Mouse (Mus musculus) midbrain, embryonic 10.5 days (tissue): ENCODE results near the gene Il3. TPM values are rescaled to one million over a fixed set of nuclear protein-coding genes. Genes with fewer than 3 reads are reported as not detected.

Experiments used
- DNase-seq: peaks from one replicate; pipeline ENCODE4 v3.0.0-alpha.2; 2017; ENCODE audit warnings: low spot score
- H3K27ac ChIP-seq: fragments of 300-500 bp; sonication (generic); replicated peaks from 2 replicates; pipeline ENCODE4 v1.5.1; 2016; ENCODE audit warnings: mild to moderate bottlenecking
- H3K27me3 ChIP-seq: fragments of 300-500 bp; sonication (generic); 2 replicates; pipeline ENCODE4 v1.6.1; 2016; ENCODE audit warnings: low read depth, mild to moderate bottlenecking; ENCODE audit not compliant: poor library complexity, severe bottlenecking
- H3K36me3 ChIP-seq: fragments of 300-500 bp; sonication (generic); 2 replicates; pipeline ENCODE4 v1.6.1; 2016; ENCODE audit warnings: mild to moderate bottlenecking, moderate library complexity
- H3K4me1 ChIP-seq: fragments of 300-500 bp; sonication (generic); 2 replicates; pipeline ENCODE4 v1.6.1; 2016
- H3K4me3 ChIP-seq: fragments of 300-500 bp; sonication (generic); 2 replicates; pipeline ENCODE4 v1.5.1; 2016; ENCODE audit warnings: mild to moderate bottlenecking, moderate library complexity
- H3K9me3 ChIP-seq: fragments of 300-500 bp; sonication (generic); replicated peaks from 2 replicates; pipeline ENCODE4 v1.6.1; 2016; ENCODE audit warnings: mild to moderate bottlenecking
- WGBS: fragments of 180-500 bp; shearing (Covaris S2); methylation state at CpG from one replicate; pipeline ENCODE4 v1.1.7; 2016; 5-methylcytosine and 5-hydroxymethylcytosine counted together
- polyA plus RNA-seq: library from polyadenylated mRNA; unstranded; fragments of >200 nt; fragmentation: Nextera tagmentation; extraction: Ambion mirVana; gene quantifications from 2 replicates; pipeline ENCODE4 v1.2.1, GENCODE M21; 2016

Gene Il3
- not detected in 2 replicates for polyA plus RNA-seq

DNA sequence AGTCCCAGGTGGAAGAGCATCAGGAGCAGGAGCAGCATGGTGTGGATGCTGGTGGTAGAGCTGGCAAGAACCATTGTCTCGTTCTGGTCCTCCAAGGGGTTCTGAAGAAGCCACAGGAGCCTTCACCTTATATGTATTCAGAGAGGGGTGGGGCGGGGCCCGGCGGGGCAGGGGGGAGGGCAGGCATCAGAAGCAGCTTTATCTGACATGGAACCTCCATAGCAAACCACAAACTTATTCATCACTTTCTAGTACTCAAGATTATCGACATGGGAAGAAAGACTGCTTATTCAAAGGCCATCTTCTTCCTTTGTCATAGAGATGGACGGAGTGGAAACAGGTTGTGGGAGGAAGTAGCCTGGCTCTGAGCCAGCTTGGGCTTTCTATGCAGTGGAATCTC, at the start of gene Il3:
TSS of gene Il3 (minus strand) at position 101 of the 400 bp plus-strand sequence.
- Histone ChIP-seq H3K4me1 (no peaks in the 10 kb centered on the region), H3K27ac (no peak within 1 kb of the TSS), H3K9me3 (no peaks in the 10 kb centered on the region), H3K4me3 (no peak within 1 kb of the TSS), H3K27me3 (no peaks in the 10 kb centered on the region), H3K36me3 (no peaks in the 10 kb centered on the region)
- 85% methylated on average over 6 of the region's 6 CpGs for WGBS
- DNase-seq, result no peak

DNA sequence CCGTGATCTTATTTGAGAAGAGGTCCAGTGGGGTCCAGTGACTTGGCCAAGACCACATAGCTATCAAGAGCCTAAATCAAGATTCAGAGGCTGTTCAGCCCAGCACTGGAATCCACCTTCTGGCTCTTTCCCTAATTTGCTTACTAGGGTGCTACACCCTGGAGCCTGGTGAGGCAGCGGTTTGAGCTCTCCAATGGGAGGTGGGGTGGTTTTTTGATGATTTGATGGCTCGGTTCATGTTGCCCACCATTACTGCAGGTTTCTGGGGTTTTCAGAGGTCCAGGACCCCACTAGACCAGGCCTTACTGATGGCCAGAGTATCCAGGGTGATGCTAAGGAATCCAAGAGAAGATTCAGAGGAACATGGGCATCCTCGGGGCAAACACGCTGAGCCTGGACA, 48.3 kb upstream of the Il3 start:
- H3K27ac ChIP-seq, result peak overlapping the region; percentile 81
- no peaks in the 10 kb centered on the region for H3K27me3 ChIP-seq
- H3K9me3 ChIP-seq, result no peaks in the 10 kb centered on the region
- H3K4me3 ChIP-seq, result no peak overlapping the region
- peaks cover 7% of the 10 kb centered on the region; the same call in 1 of the 2 replicates for H3K36me3 ChIP-seq
- H3K4me1 ChIP-seq, result peaks cover 54% of the 10 kb centered on the region
- no peak for DNase-seq
- 89% methylated on average over 5 of the region's 5 CpGs for WGBS

DNA sequence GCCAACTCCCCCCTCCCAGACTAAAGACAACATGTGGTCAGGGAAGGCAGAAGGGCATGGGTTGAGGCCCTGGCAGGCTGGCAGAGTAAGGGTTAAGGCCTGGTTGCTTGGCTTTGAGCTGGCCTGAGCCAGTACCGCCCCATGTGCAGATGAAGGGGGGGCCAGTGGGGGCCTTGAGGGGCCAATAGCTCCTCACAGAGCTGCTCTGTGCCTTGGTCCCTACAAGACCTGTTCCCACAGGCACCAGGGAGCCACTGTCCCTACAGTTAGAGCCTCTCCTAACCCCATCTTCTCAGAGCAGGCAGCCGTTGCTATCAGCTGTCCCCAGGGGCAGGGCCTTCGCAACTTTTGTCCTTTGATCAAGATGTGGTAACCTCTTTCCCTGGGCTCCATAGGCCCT, 47.7 kb upstream of the Il3 start:
- 0 out of 2 replicates have a peak, but pooled peaks cover under 1% of the 10 kb centered on the region for H3K36me3 ChIP-seq
- H3K27me3 ChIP-seq, result no peaks in the 10 kb centered on the region
- peak; percentile 38 for DNase-seq
- no peaks in the 10 kb centered on the region for H3K9me3 ChIP-seq
- peak overlapping the region; percentile 20; the same call in 1 of the 2 replicates for H3K4me3 ChIP-seq
- 22% methylated on average over 3 of the region's 3 CpGs for WGBS
- peaks cover 59% of the 10 kb centered on the region for H3K4me1 ChIP-seq
- peak overlapping the region; percentile 81 for H3K27ac ChIP-seq

DNA sequence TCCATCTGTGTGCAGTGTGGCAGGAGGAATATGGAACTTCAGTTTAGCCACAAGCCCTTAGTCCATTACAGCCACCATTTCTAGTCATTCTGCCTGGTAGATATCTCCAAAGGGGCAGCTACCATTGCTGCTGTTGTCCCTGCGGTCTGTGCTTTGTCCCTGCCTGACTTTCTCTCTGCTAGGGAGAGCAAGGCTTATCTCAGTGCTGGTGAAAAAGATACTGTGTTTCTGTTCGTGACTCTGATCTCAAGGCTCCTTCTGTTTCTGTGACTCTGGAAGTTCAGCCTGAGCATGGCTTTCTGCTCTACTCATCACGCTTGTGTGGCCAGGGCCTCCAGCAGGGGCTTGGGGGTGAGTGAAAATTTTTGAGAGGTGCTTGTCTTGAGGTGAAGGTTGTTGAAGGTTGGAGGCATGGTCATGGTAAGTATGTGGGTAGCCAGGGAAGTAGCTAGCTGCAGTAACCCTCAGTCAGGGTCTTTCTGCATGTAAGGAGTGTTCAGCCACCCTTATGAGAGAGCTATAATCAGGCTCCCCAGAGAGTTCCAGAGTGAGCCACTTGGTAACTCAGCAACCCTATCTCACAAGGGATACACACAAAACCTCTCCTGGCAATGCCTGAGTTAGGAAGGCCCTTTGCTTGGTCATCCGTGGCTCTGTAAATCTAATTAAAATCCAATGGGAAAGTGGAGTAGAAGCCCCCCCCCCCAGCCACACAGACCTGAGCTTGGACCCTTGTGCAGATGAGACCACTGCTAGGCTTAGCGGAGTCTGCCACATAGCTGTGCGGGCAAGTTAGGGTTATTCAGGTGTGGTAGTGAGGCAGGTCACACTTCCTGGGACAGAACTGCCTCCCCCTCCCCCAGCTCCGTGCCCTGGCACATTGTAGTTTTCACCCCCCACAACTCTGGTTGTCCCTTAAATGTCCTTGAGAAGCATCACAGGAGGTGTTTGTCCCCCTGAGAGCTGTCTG, 46.6 kb upstream of the Il3 start:
- 64% methylated on average over 7 of the region's 7 CpGs for WGBS
- no peaks in the 10 kb centered on the region for H3K27me3 ChIP-seq
- H3K36me3 ChIP-seq, result no peaks in the 10 kb centered on the region
- H3K9me3 ChIP-seq, result no peaks in the 10 kb centered on the region
- DNase-seq, result no peak
- peak overlapping the region; percentile 81 for H3K27ac ChIP-seq
- no peak overlapping the region for H3K4me3 ChIP-seq
- H3K4me1 ChIP-seq, result peaks cover 59% of the 10 kb centered on the region

DNA sequence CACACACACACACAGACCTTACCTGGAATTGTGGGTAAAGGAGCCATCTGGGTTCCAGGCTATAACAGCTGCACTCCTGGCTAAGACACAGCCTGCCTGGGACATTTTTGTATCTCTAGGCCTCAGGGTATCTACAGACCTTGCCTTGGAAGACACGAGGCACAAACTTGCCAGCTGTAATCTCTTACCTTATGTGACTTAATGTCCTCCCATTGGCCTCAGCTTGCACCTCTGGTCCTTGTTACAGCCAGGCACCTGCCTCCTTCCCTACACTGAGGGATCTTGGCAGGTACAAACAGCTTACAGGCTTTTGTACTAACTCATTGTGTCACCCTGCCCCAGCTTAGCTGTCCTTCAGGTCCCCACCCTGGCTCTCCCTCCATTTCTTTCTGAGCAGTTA, 45.5 kb upstream of the Il3 start:
- Histone ChIP-seq H3K9me3 (no peaks in the 10 kb centered on the region), H3K4me1 (peaks cover 59% of the 10 kb centered on the region), H3K27ac (peak overlapping the region; percentile 81), H3K36me3 (no peaks in the 10 kb centered on the region), H3K4me3 (no peak overlapping the region), H3K27me3 (no peaks in the 10 kb centered on the region)
- WGBS, result 43% methylated on average over 1 of the region's 1 CpGs
- DNase-seq, result no peak

DNA sequence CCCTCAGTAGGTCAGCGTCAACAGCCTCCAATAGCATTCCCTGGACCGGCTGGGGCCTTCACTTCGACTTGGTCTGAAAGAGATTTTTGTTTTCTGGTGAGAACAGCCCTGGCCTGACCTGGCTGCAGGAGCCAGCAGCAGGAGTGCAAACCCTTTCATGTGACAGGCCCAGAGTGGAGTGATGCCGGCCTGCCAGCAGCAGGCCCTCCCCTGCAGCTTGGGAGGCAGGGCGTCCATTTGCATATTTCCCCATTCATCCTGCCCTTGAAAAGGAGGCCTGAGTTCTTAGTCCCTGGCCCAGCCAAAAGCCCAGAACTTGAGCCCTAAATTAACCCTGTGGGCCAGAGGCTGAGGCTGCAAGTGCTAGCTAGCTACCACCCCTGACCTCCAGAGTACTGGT, 44.9 kb upstream of the Il3 start:
- peak; percentile 76 for DNase-seq
- 5% methylated on average over 5 of the region's 5 CpGs for WGBS
- Histone ChIP-seq H3K4me3 (peak overlapping the region; percentile 16; the same call in 1 of the 2 replicates), H3K9me3 (no peaks in the 10 kb centered on the region), H3K27me3 (no peaks in the 10 kb centered on the region), H3K36me3 (no peaks in the 10 kb centered on the region), H3K27ac (peak overlapping the region; percentile 81), H3K4me1 (peaks cover 65% of the 10 kb centered on the region)

DNA sequence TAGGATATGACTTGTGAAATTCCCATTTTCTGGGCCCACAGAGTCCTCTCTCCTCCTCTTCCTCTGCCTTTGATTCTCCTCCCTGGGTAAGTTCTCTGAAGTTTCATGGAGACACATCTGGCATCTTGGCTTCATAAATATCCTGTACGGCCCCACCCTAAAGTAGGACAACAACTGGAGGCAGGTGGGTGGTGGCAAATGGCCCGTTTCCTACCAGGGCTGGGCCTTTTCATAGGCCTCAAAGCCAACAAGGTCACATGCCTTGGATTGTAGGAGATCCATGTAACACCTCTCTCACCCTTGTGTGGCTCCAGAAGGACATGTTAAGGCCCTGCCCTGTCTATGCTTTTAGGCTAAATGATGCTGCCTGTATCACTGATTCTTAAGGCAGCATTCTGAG, 43.5 kb upstream of the Il3 start:
- Histone ChIP-seq H3K4me3 (no peak overlapping the region), H3K36me3 (no peaks in the 10 kb centered on the region), H3K4me1 (peaks cover 77% of the 10 kb centered on the region), H3K27me3 (no peaks in the 10 kb centered on the region), H3K27ac (peak overlapping the region; percentile 81), H3K9me3 (no peaks in the 10 kb centered on the region)
- no peak for DNase-seq
- 82% methylated on average over 2 of the region's 2 CpGs for WGBS

DNA sequence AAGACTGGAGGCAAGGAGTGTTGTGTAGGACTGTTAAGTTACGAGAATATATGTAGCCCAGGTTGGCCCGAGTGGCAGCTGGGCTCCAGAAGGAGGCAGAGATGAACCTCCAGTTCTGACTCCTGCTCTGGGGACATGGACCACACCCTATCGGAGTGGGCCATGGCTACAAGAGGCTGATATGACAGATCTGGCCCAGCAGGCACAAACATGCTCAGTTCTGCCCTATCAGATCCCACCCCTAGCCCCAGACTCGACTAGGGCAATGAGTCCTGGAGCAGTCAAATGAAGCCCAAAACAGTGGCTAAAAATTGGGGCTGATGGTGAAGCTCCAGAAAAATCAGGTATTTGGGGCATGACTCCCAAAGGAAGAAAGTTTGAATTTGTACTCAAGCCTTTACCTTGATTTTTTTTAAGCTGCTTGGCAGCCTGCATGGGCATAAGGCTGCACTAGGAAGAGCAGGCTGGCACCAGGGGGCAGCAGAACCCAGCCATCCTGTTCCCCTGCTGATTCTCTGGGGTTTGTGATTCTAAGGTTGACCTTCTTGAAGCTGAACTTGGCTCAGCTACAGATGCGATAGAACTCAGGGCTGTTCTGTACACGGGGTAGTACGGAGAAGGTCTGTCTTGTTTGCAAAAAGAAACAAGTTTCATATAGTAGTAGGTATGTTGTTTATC, 40.2 kb upstream of the Il3 start:
- Histone ChIP-seq H3K4me1 (peaks cover 69% of the 10 kb centered on the region), H3K27ac (no peak overlapping the region), H3K27me3 (peaks cover 5% of the 10 kb centered on the region), H3K4me3 (no peak overlapping the region), H3K36me3 (no peaks in the 10 kb centered on the region), H3K9me3 (no peaks in the 10 kb centered on the region)
- 80% methylated on average over 7 of the region's 7 CpGs for WGBS
- DNase-seq, result no peak

DNA sequence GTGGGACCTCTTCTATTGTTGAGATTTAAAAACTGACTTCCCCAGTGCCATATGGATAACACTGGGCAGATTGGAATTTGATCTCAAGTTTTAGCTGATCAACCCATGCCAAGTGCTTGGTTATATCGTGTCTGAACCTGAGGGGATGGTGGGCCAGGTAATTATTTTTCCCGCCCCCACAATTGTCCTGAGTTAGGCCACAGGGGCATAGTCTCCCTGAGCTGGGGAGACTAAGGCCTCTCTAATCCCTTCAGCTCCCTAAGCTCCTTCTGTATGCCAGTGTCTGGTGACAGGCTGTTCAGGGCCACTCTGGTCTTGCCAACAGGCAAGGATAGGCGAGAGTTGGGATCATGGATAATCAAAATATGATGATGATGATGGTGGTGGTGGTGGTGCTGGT, 38.3 kb upstream of the Il3 start:
- peak overlapping the region; percentile 95 for H3K27ac ChIP-seq
- peaks cover 49% of the 10 kb centered on the region for H3K4me1 ChIP-seq
- DNase-seq, result no peak
- H3K27me3 ChIP-seq, result peaks cover 12% of the 10 kb centered on the region
- peak overlapping the region; percentile 90 for H3K4me3 ChIP-seq
- H3K9me3 ChIP-seq, result no peaks in the 10 kb centered on the region
- WGBS, result 55% methylated on average over 3 of the region's 3 CpGs
- no peaks in the 10 kb centered on the region for H3K36me3 ChIP-seq

DNA sequence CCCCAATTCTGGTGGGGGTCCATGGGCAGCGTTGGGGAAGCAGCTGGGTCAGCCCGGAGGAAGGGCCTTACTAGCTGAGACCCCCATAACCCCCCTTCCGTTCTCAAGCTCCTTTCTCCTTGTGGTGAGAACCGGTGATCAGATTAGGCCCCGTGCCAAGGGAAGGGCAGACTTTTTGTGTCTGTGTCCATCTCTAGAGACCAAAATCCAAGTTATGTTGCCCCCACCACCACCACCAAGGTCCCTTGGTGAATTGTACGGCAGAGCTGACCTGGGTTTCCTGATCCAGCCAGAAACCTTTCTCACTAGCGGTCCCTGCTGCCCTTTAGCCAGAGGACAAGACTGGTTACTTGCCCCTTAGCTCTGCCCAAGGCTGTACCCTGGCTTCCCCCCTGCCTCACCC, 37.4 kb upstream of the Il3 start:
- peak overlapping the region; percentile 95 for H3K27ac ChIP-seq
- H3K4me3 ChIP-seq, result peak overlapping the region; percentile 90
- peaks cover 45% of the 10 kb centered on the region for H3K4me1 ChIP-seq
- no peaks in the 10 kb centered on the region for H3K36me3 ChIP-seq
- peaks cover 12% of the 10 kb centered on the region for H3K27me3 ChIP-seq
- no peak for DNase-seq
- H3K9me3 ChIP-seq, result no peaks in the 10 kb centered on the region
- 2% methylated on average over 7 of the region's 7 CpGs for WGBS

DNA sequence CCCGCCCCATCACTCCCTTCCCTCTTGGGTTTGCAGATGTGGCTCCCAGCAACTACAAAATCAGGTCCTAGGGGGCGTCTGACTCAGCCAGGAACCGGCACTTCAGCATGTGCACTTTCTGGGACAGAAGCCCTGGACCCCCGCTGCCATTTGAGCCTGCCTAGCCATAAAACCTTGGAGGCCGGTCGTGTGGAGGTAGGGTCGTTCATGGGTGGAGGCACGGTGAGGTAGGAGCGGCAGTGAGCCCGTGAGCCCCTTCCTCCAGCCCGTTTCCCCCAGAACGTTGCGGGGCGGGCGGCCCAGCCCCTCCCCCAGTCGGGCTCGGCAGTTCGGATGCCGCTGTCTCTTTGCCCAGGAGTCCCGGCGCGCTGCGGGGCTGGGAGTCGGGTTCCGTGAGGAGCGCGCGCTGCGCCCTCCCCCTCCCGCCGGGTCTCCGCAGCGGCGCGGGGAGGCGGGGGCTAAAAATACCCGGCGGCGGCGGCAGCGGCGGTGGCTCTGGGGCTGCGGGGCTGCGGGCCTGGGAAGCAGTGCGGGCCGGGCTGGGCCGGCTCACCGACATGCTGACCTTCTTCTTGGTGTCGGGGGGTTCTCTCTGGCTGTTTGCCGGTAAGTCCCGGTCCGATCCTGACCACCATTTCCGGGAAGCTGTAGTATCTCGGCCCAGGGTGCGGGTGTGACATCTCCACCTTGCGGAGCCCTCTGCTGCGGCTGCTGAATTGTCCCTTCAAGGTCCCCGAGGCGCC, 36.8 kb upstream of the Il3 start, which contains the start of gene Acsl6:
TSS of gene Acsl6 (plus strand) at position 71 of the 743 bp plus-strand sequence.
- Histone ChIP-seq H3K4me3 (peak within 1 kb of the TSS; percentile 90), H3K27me3 (peaks cover 12% of the 10 kb centered on the region), H3K36me3 (no peaks in the 10 kb centered on the region), H3K4me1 (peaks cover 45% of the 10 kb centered on the region), H3K9me3 (no peaks in the 10 kb centered on the region; the same call in 1 of the 2 replicates), H3K27ac (peak within 1 kb of the TSS; percentile 95)
- peak; percentile 67 for DNase-seq
- under 1% methylated on average over 58 of the region's 59 CpGs for WGBS

DNA sequence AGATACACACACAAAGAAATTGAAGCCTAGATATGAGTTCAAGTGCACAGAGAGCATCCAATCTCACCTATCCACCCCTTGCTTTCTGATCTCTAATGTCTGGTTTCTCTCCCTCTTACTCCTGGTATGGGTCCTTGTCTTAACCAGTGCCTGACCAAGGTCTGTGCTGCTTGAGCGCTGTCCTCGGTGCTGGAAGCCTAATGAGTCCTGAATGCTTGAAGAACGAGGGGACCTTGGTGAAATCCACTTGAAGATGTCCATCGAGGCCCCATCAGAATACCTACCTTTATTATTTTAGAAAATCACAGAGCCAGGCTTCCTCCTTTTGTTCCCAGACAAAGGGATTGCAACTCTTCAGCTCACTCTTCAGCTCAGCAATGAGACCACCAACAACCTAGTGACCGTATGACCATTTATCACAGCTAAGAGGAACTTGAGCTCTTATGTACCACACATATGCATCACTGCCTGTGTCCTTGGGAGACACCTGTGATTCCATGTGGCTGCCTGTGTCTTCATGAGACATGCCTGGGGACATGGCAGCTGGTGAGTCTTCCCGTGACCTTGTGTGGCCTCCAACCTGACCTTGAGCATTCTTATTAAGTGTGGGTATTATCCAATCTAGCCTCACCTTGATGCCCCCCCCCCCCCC, 36.1 kb upstream of the Il3 start:
- DNase-seq, result peak; percentile 33
- Histone ChIP-seq H3K4me3 (peak overlapping the region; percentile 90), H3K27ac (peak overlapping the region; percentile 95), H3K27me3 (peaks cover 12% of the 10 kb centered on the region), H3K4me1 (peaks cover 45% of the 10 kb centered on the region), H3K9me3 (no peaks in the 10 kb centered on the region; the same call in 1 of the 2 replicates), H3K36me3 (no peaks in the 10 kb centered on the region)
- WGBS, result 24% methylated on average over 6 of the region's 6 CpGs
